8 mouse cellular contexts compared by ENCODE assay signal in genomic region chr11:85310713-85311574, GRCm38 (mm10). TPM values are rescaled to one million over a fixed set of nuclear protein-coding genes. Genes with fewer than 3 reads are reported as not detected.
DNase-seq lines count a peak whose midpoint lies in the region; ATAC-seq and TF ChIP-seq lines count a peak whose summit lies in the region.

Gene Ppm1d (plus strand): TSS chr11:85311244.

- peak within 1 kb of the TSS; percentile 62 to 94 (median 70) for H3K4me3 ChIP-seq in CH12.LX (replicated peaks in 1 of 3; ENCODE audit: low read depth in 2 of 3, low read length in 2 of 3, poor library complexity in 1 of 3)
- peak within 1 kb of the TSS; percentile 96 for H3K4me3 ChIP-seq in forebrain, embryonic 11.5 days (ENCODE audit: low read depth, low read length)
- peak within 1 kb of the TSS; percentile 96 for H3K4me3 ChIP-seq in heart, embryonic 16.5 days (ENCODE audit: low read length)
- H3K4me3 ChIP-seq in liver, embryonic 15.5 days (replicated peaks) = peak within 1 kb of the TSS; percentile 99
- H3K4me3 ChIP-seq in neural tube, embryonic 12.5 days = peak within 1 kb of the TSS; percentile 94

- WGBS in forebrain, embryonic 11.5 days = under 1% methylated on average over 78 of the region's 78 CpGs
- under 1% methylated on average over 78 of the region's 78 CpGs for WGBS in heart, embryonic 16.5 days
- under 1% methylated on average over 75 of the region's 78 CpGs for WGBS in liver, embryonic 15.5 days (ENCODE audit: insufficient replicate concordance)
- under 1% methylated on average over 68 of the region's 78 CpGs for WGBS in neural tube, embryonic 12.5 days

- peak within 1 kb of the TSS; percentile 69 for H3K27ac ChIP-seq in CH12.LX (ENCODE audit: insufficient read depth, low read depth)
- peak within 1 kb of the TSS; percentile 87 for H3K27ac ChIP-seq in forebrain, embryonic 11.5 days (ENCODE audit: low read depth, low read length)
- H3K27ac ChIP-seq in heart, embryonic 16.5 days (ENCODE audit: low read length) = peak within 1 kb of the TSS; percentile 97
- H3K27ac ChIP-seq in liver, embryonic 15.5 days (replicated peaks) = peak within 1 kb of the TSS; percentile 96
- peak within 1 kb of the TSS; percentile 89 for H3K27ac ChIP-seq in neural tube, embryonic 12.5 days

- TF ChIP-seq EP300 in CH12.LX (IDR thresholded peaks at IDR 0.05; ENCODE audit: low read length) = no peak

- peaks cover 4 to 13% of the 10 kb centered on the region in 2 experiments for H3K36me3 ChIP-seq in CH12.LX (replicated peaks in 1 of 2; ENCODE audit: control insufficient read depth in 1 of 2, insufficient read depth in 1 of 2, low read length in 1 of 2)
- no peaks in the 10 kb centered on the region; the same call in 1 of the 2 replicates for H3K36me3 ChIP-seq in forebrain, embryonic 11.5 days (ENCODE audit: control insufficient read depth, insufficient read depth, low read length)
- peaks cover 10% of the 10 kb centered on the region for H3K36me3 ChIP-seq in heart, embryonic 16.5 days (ENCODE audit: control insufficient read depth, insufficient read depth)
- peaks cover 22% of the 10 kb centered on the region for H3K36me3 ChIP-seq in liver, embryonic 15.5 days (replicated peaks)
- H3K36me3 ChIP-seq in neural tube, embryonic 12.5 days = peaks cover 8% of the 10 kb centered on the region

- DNase-seq in CH12.LX (ENCODE audit: extremely low read depth) = peak; percentile 100
- DNase-seq in c-Kit-positive CD71-positive TER-119-negative erythroid progenitor cells, embryonic 14.5 days (ENCODE audit: low read depth) = peak; percentile 100
- peak; percentile 100 for DNase-seq in forebrain, embryonic 11.5 days (ENCODE audit: low spot score)
- DNase-seq in kidney, postnatal 36 days = peak; percentile 99
- DNase-seq in telencephalon, adult 2 months (ENCODE audit: low read depth, low spot score) = peak; percentile 98

- peaks cover 3% of the 10 kb centered on the region for H3K9me3 ChIP-seq in CH12.LX (replicated peaks; ENCODE audit: low read length)
- no peaks in the 10 kb centered on the region for H3K9me3 ChIP-seq in forebrain, embryonic 11.5 days (ENCODE audit: control insufficient read depth, low read length)
- no peaks in the 10 kb centered on the region for H3K9me3 ChIP-seq in heart, embryonic 16.5 days (replicated peaks; ENCODE audit: control insufficient read depth, low read length)
- no peaks in the 10 kb centered on the region for H3K9me3 ChIP-seq in liver, embryonic 15.5 days (replicated peaks)
- no peaks in the 10 kb centered on the region for H3K9me3 ChIP-seq in neural tube, embryonic 12.5 days

- ATAC-seq in forebrain, embryonic 11.5 days (replicated peaks; ENCODE audit: low FRiP score) = peak; percentile 93
- ATAC-seq in heart, embryonic 16.5 days (replicated peaks; ENCODE audit: extremely low read depth, insufficient read depth, low FRiP score) = peak; percentile 93
- peak; percentile 90 for ATAC-seq in liver, embryonic 15.5 days (ENCODE audit: insufficient read depth)
- peak; percentile 92 for ATAC-seq in neural tube, embryonic 12.5 days (ENCODE audit: low FRiP score, low read depth)

- dilution Hi-C loops in CH12.LX (cut with MboI; ENCODE audit: extremely low pct_ligation_motif_present, extremely low pct_unique_long_range_greater_than_20kb, low sequenced_read_pairs) = no loop called here

- peaks cover 35% of the 10 kb centered on the region for H3K79me2 ChIP-seq in CH12.LX (replicated peaks; ENCODE audit: control insufficient read depth, extremely low read depth, insufficient read depth, poor library complexity, severe bottlenecking)

- peak within 1 kb of the TSS; percentile 77 for H3K4me2 ChIP-seq in CH12.LX (ENCODE audit: insufficient read depth, low read depth, poor library complexity, severe bottlenecking)
- H3K4me2 ChIP-seq in forebrain, embryonic 11.5 days (ENCODE audit: low read depth, low read length, severe bottlenecking) = peak within 1 kb of the TSS; percentile 91
- H3K4me2 ChIP-seq in heart, embryonic 16.5 days (ENCODE audit: low read depth, low read length) = peak within 1 kb of the TSS; percentile 73
- H3K4me2 ChIP-seq in liver, embryonic 15.5 days = peak within 1 kb of the TSS; percentile 85
- peak within 1 kb of the TSS; percentile 86 for H3K4me2 ChIP-seq in neural tube, embryonic 12.5 days (replicated peaks)

- peak; percentile 95 for TF ChIP-seq POLR2A in CH12.LX (IDR thresholded peaks at IDR 0.05; ENCODE audit: low read depth, low read length)

- peaks cover 4 to 38% of the 10 kb centered on the region in 2 experiments; a peak in 2 of 4 replicates for H3K4me1 ChIP-seq in CH12.LX (ENCODE audit: control insufficient read depth in 1 of 2, insufficient read depth in 2 of 2)
- H3K4me1 ChIP-seq in forebrain, embryonic 11.5 days (replicated peaks; ENCODE audit: control insufficient read depth, insufficient read depth, low read length) = peaks cover 4% of the 10 kb centered on the region
- peaks cover 14% of the 10 kb centered on the region for H3K4me1 ChIP-seq in heart, embryonic 16.5 days (ENCODE audit: control insufficient read depth, insufficient read depth, low read length)
- H3K4me1 ChIP-seq in liver, embryonic 15.5 days (replicated peaks) = peaks cover 30% of the 10 kb centered on the region
- H3K4me1 ChIP-seq in neural tube, embryonic 12.5 days = peaks cover 16% of the 10 kb centered on the region

- in situ Hi-C loops in CH12.LX (cut with MboI; ENCODE audit: low pct_ligation_motif_present, low pct_unique_long_range_greater_than_20kb, low sequenced_read_pairs) = no loop called here

- peak within 1 kb of the TSS; percentile 76 for H3K9ac ChIP-seq in CH12.LX (ENCODE audit: insufficient read depth, low read depth)
- peak within 1 kb of the TSS; percentile 96 for H3K9ac ChIP-seq in forebrain, embryonic 11.5 days (ENCODE audit: low read length)
- H3K9ac ChIP-seq in heart, embryonic 16.5 days (ENCODE audit: low read length) = peak within 1 kb of the TSS; percentile 98
- peak within 1 kb of the TSS; percentile 97 for H3K9ac ChIP-seq in liver, embryonic 15.5 days
- H3K9ac ChIP-seq in neural tube, embryonic 12.5 days = peak within 1 kb of the TSS; percentile 94

- TF ChIP-seq RAD21 in CH12.LX (IDR thresholded peaks at IDR 0.05; ENCODE audit: low read depth, low read length) = no peak; the same call in 1 of the 2 replicates

- H3K27me3 ChIP-seq in CH12.LX (replicated peaks) = no peaks in the 10 kb centered on the region
- no peaks in the 10 kb centered on the region for H3K27me3 ChIP-seq in forebrain, embryonic 11.5 days (ENCODE audit: control insufficient read depth, insufficient read depth, low read length)
- H3K27me3 ChIP-seq in heart, embryonic 16.5 days (ENCODE audit: control insufficient read depth, insufficient read depth, low read length) = no peaks in the 10 kb centered on the region
- no peaks in the 10 kb centered on the region for H3K27me3 ChIP-seq in liver, embryonic 15.5 days
- no peaks in the 10 kb centered on the region for H3K27me3 ChIP-seq in neural tube, embryonic 12.5 days (replicated peaks)

- peak in 1 of 2 experiments; percentile 28; a peak in 2 of 4 replicates for TF ChIP-seq CTCF in CH12.LX (conservative IDR thresholded peaks at IDR 0.05 in 1 of 2, IDR thresholded peaks at IDR 0.05 in 1 of 2; ENCODE audit: low read depth in 2 of 2, low read length in 2 of 2)

TF ChIP-seq in CH12.LX, 34 proteins besides CTCF, POLR2A, EP300 and RAD21 (continues in another document):
- peak; percentile 43 for TF ChIP-seq HCFC1 (IDR thresholded peaks at IDR 0.05; ENCODE audit: low read depth, low read length)
- no peak for TF ChIP-seq USF1 (IDR thresholded peaks at IDR 0.05; ENCODE audit: low read depth, low read length)
- TF ChIP-seq CHD1 (IDR thresholded peaks at IDR 0.05; ENCODE audit: low read depth, low read length) = no peak
- TF ChIP-seq POLR2AphosphoS2 (IDR thresholded peaks at IDR 0.05; ENCODE audit: low read depth, low read length) = peak; percentile 52; the same call in 1 of the 2 replicates
- peak; percentile 68 for TF ChIP-seq MXI1 (IDR thresholded peaks at IDR 0.05; ENCODE audit: low read depth, low read length)
- no peak for TF ChIP-seq ZKSCAN1 (IDR thresholded peaks at IDR 0.05; ENCODE audit: borderline replicate concordance, low read depth, low read length)
- TF ChIP-seq ELF1 (IDR thresholded peaks at IDR 0.05; ENCODE audit: low read depth, low read length) = no peak; the same call in 1 of the 2 replicates
- no peak for TF ChIP-seq ZC3H11A (IDR thresholded peaks at IDR 0.05; ENCODE audit: low read depth, low read length)
- no peak for TF ChIP-seq PAX5 (IDR thresholded peaks at IDR 0.05; ENCODE audit: low read length)
- TF ChIP-seq GABPA (IDR thresholded peaks at IDR 0.05; ENCODE audit: insufficient replicate concordance, low read depth, low read length) = no peak
- 0 out of 2 replicates have a peak, but pooled peaks have one; percentile 9 for TF ChIP-seq RCOR1 (conservative IDR thresholded peaks at IDR 0.05; ENCODE audit: low read depth, low read length)
- TF ChIP-seq JUN (IDR thresholded peaks at IDR 0.05; ENCODE audit: insufficient read depth, low read depth, low read length) = peak; percentile 11; the same call in 1 of the 2 replicates
- peak; percentile 86 for TF ChIP-seq ZMIZ1 (IDR thresholded peaks at IDR 0.05; ENCODE audit: low read depth, low read length)
- 0 out of 2 replicates have a peak, but pooled peaks have one; percentile 45 for TF ChIP-seq KAT2A (IDR thresholded peaks at IDR 0.05; ENCODE audit: insufficient replicate concordance, low read length)
- peak; percentile 96 for TF ChIP-seq MAZ (IDR thresholded peaks at IDR 0.05; ENCODE audit: low read depth, low read length)
- TF ChIP-seq NELFE (IDR thresholded peaks at IDR 0.05; ENCODE audit: low read depth, low read length) = peak; percentile 88
- TF ChIP-seq BHLHE40 (IDR thresholded peaks at IDR 0.05; ENCODE audit: low read depth, low read length) = peak; percentile 60
- TF ChIP-seq SIN3A (IDR thresholded peaks at IDR 0.05; ENCODE audit: low read length) = peak; percentile 62; the same call in 1 of the 2 replicates
- TF ChIP-seq SMC3 (IDR thresholded peaks at IDR 0.05; ENCODE audit: low read depth, low read length) = no peak
- TF ChIP-seq MEF2A (IDR thresholded peaks at IDR 0.05; ENCODE audit: borderline replicate concordance, low read depth, low read length) = peak; percentile 48
- peak; percentile 99 for TF ChIP-seq NRF1 (IDR thresholded peaks at IDR 0.05; ENCODE audit: low read depth, low read length)
- TF ChIP-seq ZNF384 (IDR thresholded peaks at IDR 0.05; ENCODE audit: low read depth, low read length) = no peak

RNA-seq across cellular contexts. Expression of gene Ppm1d, which starts in this region (rescaled TPM):
- total RNA-seq in CH12.LX (2012; rRNA removed) (19.0 and 20.9 TPM in 2 replicates), CH12.LX (2014; rRNA removed) (25.1 and 26.1 TPM in 2 replicates)
- polyA plus RNA-seq in CH12.LX (2012; ENCODE audit: insufficient read length, low read depth) = 24.8 and 26.4 TPM in 2 replicates
- 29.6 and 30.4 TPM in 2 replicates for polyA plus RNA-seq in forebrain, embryonic 11.5 days (2014; fragmentation: Nextera tagmentation; extraction: Ambion mirVana)
- polyA plus RNA-seq in heart, embryonic 16.5 days (2015; fragmentation: Nextera tagmentation; extraction: Ambion mirVana) = 12.3 and 13.7 TPM in 2 replicates
- polyA plus RNA-seq in liver, embryonic 15.5 days (2015; fragmentation: Nextera tagmentation; extraction: Ambion mirVana) = 21.1 and 21.3 TPM in 2 replicates
- polyA plus RNA-seq in neural tube, embryonic 12.5 days (2016; fragmentation: Nextera tagmentation; extraction: Ambion mirVana) = 28.1 and 30.8 TPM in 2 replicates

Comparison
In these comparisons a context has a peak if more than half of its experiments do, and no peak if none do; other contexts are left out.
1. Peak in every context shown above with its lines: DNase-seq, ATAC-seq, H3K4me3 ChIP-seq and H3K27ac ChIP-seq.